ENCODE assay signal across 22 mouse cellular contexts in genomic region chr16:34057464-34057863, GRCm38 (mm10).
A peak's percentile ranks its signal among the peaks of the same experiment; 100 is the strongest.
DNase-seq lines count a peak whose midpoint lies in the region; ATAC-seq lines count a peak whose summit lies in the region.
"Had no signal": no experiment of that assay in that cellular context is flagged by ENCODE, and none has a peak within 500 bp of the region (broad histone marks: within the 10 kb centered on the region; RNA-seq: fewer than 3 reads in every experiment).

No protein-coding gene starts in this region.

- peak overlapping the region; percentile 28 for H3K9ac ChIP-seq in heart, embryonic 13.5 days
- H3K9ac ChIP-seq in liver, embryonic 12.5 days: no peak overlapping the region
- H3K9ac ChIP-seq: embryonic facial prominence, embryonic 12.5 days; intestine, embryonic 15.5 days; limb, embryonic 15.5 days; lung, embryonic 14.5 days had no signal

- peak; percentile 38 for DNase-seq in embryo, embryonic 10 days (ENCODE audit: low spot score)
- DNase-seq in embryo, embryonic 11 days: no peak
- DNase-seq in heart, adult 9 months (ENCODE audit: low spot score in 2 of 2): no peak
- DNase-seq in liver: no peak
- DNase-seq in right cerebral cortex, postnatal 25 days: no peak
- DNase-seq: adrenal gland, postnatal 36 days; cerebellum, adult 9-10 months; kidney, adult 8-10 months; kidney, postnatal 10 days; left cerebral cortex, postnatal 4 days; lung, embryonic 14.5 days; right cerebral cortex, adult 18-20 months; thymus, postnatal 25 days had no signal

- no peak overlapping the region for H3K4me3 ChIP-seq in heart, embryonic 13.5 days
- no peak overlapping the region for H3K4me3 ChIP-seq in liver, embryonic 12.5 days
- H3K4me3 ChIP-seq: embryonic facial prominence, embryonic 12.5 days; hindbrain, embryonic 10.5 days; intestine, embryonic 15.5 days; limb, embryonic 15.5 days; midbrain, embryonic 10.5 days had no signal

- H3K27me3 ChIP-seq in heart, embryonic 13.5 days (replicated peaks): no peaks in the 10 kb centered on the region
- H3K27me3 ChIP-seq in liver, embryonic 12.5 days (replicated peaks): peaks cover 17% of the 10 kb centered on the region; the same call in 1 of the 2 replicates
- H3K27me3 ChIP-seq: embryonic facial prominence, embryonic 12.5 days; intestine, embryonic 15.5 days; limb, embryonic 15.5 days had no signal

- 20% methylated on average over 5 of the region's 5 CpGs for WGBS in heart, embryonic 13.5 days
- WGBS in liver, embryonic 12.5 days (ENCODE audit: insufficient replicate concordance): 26% methylated on average over 5 of the region's 5 CpGs

- peak overlapping the region; percentile 10; the same call in 1 of the 2 replicates for H3K4me2 ChIP-seq in heart, embryonic 13.5 days
- peak overlapping the region; percentile 61; the same call in 1 of the 2 replicates for H3K4me2 ChIP-seq in liver, embryonic 12.5 days
- H3K4me2 ChIP-seq: embryonic facial prominence, embryonic 12.5 days; intestine, embryonic 15.5 days; limb, embryonic 15.5 days; lung, embryonic 14.5 days had no signal

- peak overlapping the region; percentile 68 for H3K27ac ChIP-seq in heart, embryonic 13.5 days (replicated peaks)
- peak overlapping the region; percentile 37; the same call in 1 of the 2 replicates for H3K27ac ChIP-seq in liver, embryonic 12.5 days
- H3K27ac ChIP-seq: hindbrain, embryonic 10.5 days; intestine, embryonic 15.5 days; limb, embryonic 15.5 days; midbrain, embryonic 10.5 days had no signal

- H3K9me3 ChIP-seq in heart, embryonic 13.5 days: no peaks in the 10 kb centered on the region
- H3K9me3 ChIP-seq in liver, embryonic 12.5 days (replicated peaks): no peaks in the 10 kb centered on the region
- H3K9me3 ChIP-seq: embryonic facial prominence, embryonic 12.5 days; hindbrain, embryonic 10.5 days; intestine, embryonic 15.5 days; limb, embryonic 15.5 days; midbrain, embryonic 10.5 days had no signal

- peaks cover 25% of the 10 kb centered on the region for H3K36me3 ChIP-seq in heart, embryonic 13.5 days
- H3K36me3 ChIP-seq in liver, embryonic 12.5 days: peaks cover 10% of the 10 kb centered on the region
- H3K36me3 ChIP-seq: intestine, embryonic 15.5 days; limb, embryonic 15.5 days had no signal

- ATAC-seq in heart, embryonic 13.5 days (ENCODE audit: extremely low read depth, insufficient number of reproducible peaks, low FRiP score, low TSS enrichment): no peak
- ATAC-seq in liver, embryonic 12.5 days: no peak
- peak; percentile 29; the same call in 1 of the 2 replicates for ATAC-seq in megakaryocyte progenitor cell, adult 5-6 weeks (replicated peaks; ENCODE audit: poor library complexity)
- ATAC-seq: hindbrain, embryonic 16.5 days; intestine, embryonic 15.5 days had no signal

- peaks cover 44% of the 10 kb centered on the region for H3K4me1 ChIP-seq in heart, embryonic 13.5 days
- peaks cover 46% of the 10 kb centered on the region for H3K4me1 ChIP-seq in liver, embryonic 12.5 days
